Mouse (Mus musculus): ENCODE results near the gene Kdm4c.
"Not testable (repeated sequence)": the region's sequence is repeated elsewhere in the genome, so short reads cannot be mapped to it uniquely, and the experiment has no call there.

- not testable (repeated sequence) for TF ChIP-seq ZC3H11A (IDR thresholded peaks at IDR 0.05; ENCODE audit: borderline replicate concordance, low read depth, low read length); MAFK (IDR thresholded peaks at IDR 0.05; ENCODE audit: insufficient read depth, low read depth, low read length)
These were observed 20.5 kb upstream of the Kdm4c start for GRCm38 (mm10) chr4:74221780-74222179.
